Mouse (Mus musculus): Measurements from ENCODE around the gene Lrrc8e. TPM values are rescaled to one million over a fixed set of nuclear protein-coding genes. Genes with fewer than 3 reads are reported as not detected.

Gene Lrrc8e
- total and polyA plus RNA-seq, 3 experiments: 0.25 TPM; not detected in 2

DNA sequence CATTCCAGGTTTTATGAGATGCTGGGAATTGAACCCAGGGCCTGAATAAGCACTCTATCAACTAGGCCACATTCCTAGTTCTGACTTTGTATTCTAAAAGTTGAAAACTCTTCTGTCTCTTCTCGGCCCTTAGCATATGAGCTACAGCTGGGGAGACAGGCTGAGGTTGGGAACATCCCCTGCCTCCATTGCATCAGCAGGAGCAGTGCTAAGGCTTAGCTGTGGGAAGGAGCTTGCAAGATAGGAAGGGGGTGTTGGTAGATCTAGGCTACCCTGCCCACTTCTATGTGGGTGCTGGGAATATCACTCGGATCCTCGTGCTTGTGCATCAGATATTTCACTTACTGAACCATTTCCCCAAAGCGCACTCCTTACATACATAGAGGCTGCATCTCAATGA lies 1.3 kb downstream of the Lrrc8e start:
- H3K27me3 ChIP-seq (replicated peaks): peaks cover 18% of the 10 kb centered on the region

DNA sequence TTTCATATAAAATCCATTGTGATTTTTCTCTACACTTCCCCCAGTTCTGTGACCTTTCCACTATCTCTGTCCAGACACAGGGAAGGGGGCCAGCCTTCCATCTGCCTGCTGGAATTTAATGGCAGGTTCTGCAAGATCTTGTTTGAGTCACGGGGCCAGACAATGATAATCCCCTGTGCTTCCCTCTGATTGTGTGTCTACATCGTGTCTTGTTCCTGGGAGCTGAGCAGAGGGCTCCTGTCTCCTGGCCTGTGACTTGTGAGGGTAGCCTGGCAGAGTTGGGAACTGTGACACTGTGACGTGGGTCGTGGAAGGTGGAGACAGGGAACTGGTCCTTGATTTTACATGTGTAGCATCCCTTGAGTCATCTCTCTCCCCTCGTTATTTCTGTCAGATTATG lies 3.2 kb downstream of the Lrrc8e start:
- in situ Hi-C loops (cut with MboI; ENCODE audit: low pct_ligation_motif_present, low pct_unique_long_range_greater_than_20kb, low sequenced_read_pairs) (no loop called here), dilution Hi-C loops (cut with MboI; ENCODE audit: extremely low pct_ligation_motif_present, extremely low pct_unique_long_range_greater_than_20kb, low sequenced_read_pairs) (no loop called here)
- no peak overlapping the region for H3K4me3 ChIP-seq (replicated peaks in 1 of 3; ENCODE audit: low read depth in 2 of 3, low read length in 2 of 3, poor library complexity in 1 of 3)
- H3K36me3 ChIP-seq (replicated peaks in 1 of 2; ENCODE audit: control insufficient read depth in 1 of 2, insufficient read depth in 1 of 2, low read length in 1 of 2): no peaks in the 10 kb centered on the region
- no peaks in the 10 kb centered on the region for H3K9me3 ChIP-seq (replicated peaks; ENCODE audit: low read length)
- H3K79me2 ChIP-seq (replicated peaks; ENCODE audit: control insufficient read depth, extremely low read depth, insufficient read depth, poor library complexity, severe bottlenecking): no peaks in the 10 kb centered on the region
- peaks cover 19% of the 10 kb centered on the region for H3K27me3 ChIP-seq (replicated peaks)
- DNase-seq (ENCODE audit: extremely low read depth): no peak
- H3K27ac ChIP-seq (ENCODE audit: insufficient read depth, low read depth): no peak overlapping the region
- peaks cover 0 to 4% of the 10 kb centered on the region in 2 experiments; a peak in 1 of 4 replicates for H3K4me1 ChIP-seq (ENCODE audit: control insufficient read depth in 1 of 2, insufficient read depth in 2 of 2)
- no peak overlapping the region for H3K9ac ChIP-seq (ENCODE audit: insufficient read depth, low read depth)
- TF ChIP-seq MAX (IDR thresholded peaks at IDR 0.05; ENCODE audit: low read length) (no peak), MXI1 (IDR thresholded peaks at IDR 0.05; ENCODE audit: low read depth, low read length) (no peak), HCFC1 (IDR thresholded peaks at IDR 0.05; ENCODE audit: low read depth, low read length) (no peak), MAZ (IDR thresholded peaks at IDR 0.05; ENCODE audit: low read depth, low read length) (no peak), ETS1 (conservative IDR thresholded peaks at IDR 0.05; ENCODE audit: low read depth, low read length) (no peak), POLR2AphosphoS2 (IDR thresholded peaks at IDR 0.05; ENCODE audit: low read depth, low read length) (no peak), USF2 (conservative IDR thresholded peaks at IDR 0.05; ENCODE audit: low read depth, low read length) (no peak), MYC (IDR thresholded peaks at IDR 0.05; ENCODE audit: low read depth, low read length) (no peak), ZNF384 (IDR thresholded peaks at IDR 0.05; ENCODE audit: low read depth, low read length) (no peak), GABPA (IDR thresholded peaks at IDR 0.05; ENCODE audit: insufficient replicate concordance, low read depth, low read length) (no peak), IRF4 (IDR thresholded peaks at IDR 0.05; ENCODE audit: low read depth, low read length) (no peak), CTCF (conservative IDR thresholded peaks at IDR 0.05 in 1 of 2, IDR thresholded peaks at IDR 0.05 in 1 of 2; ENCODE audit: low read depth in 2 of 2, low read length in 2 of 2) (no peak), CHD2 (IDR thresholded peaks at IDR 0.05; ENCODE audit: low read length) (no peak), RAD21 (IDR thresholded peaks at IDR 0.05; ENCODE audit: low read depth, low read length) (no peak), NELFE (IDR thresholded peaks at IDR 0.05; ENCODE audit: low read depth, low read length) (no peak), BHLHE40 (IDR thresholded peaks at IDR 0.05; ENCODE audit: low read depth, low read length) (no peak), ZMIZ1 (IDR thresholded peaks at IDR 0.05; ENCODE audit: low read depth, low read length) (no peak)
- no peak overlapping the region for H3K4me2 ChIP-seq (ENCODE audit: insufficient read depth, low read depth, poor library complexity, severe bottlenecking)

More for the DNA sequence above, 1.3 kb downstream of the Lrrc8e start:
- DNase-seq (ENCODE audit: extremely low read depth): no peak
- H3K9ac ChIP-seq (ENCODE audit: insufficient read depth, low read depth): no peak overlapping the region
- H3K4me2 ChIP-seq (ENCODE audit: insufficient read depth, low read depth, poor library complexity, severe bottlenecking): no peak overlapping the region
- no peaks in the 10 kb centered on the region for H3K36me3 ChIP-seq (replicated peaks in 1 of 2; ENCODE audit: control insufficient read depth in 1 of 2, insufficient read depth in 1 of 2, low read length in 1 of 2)
- no peaks in the 10 kb centered on the region for H3K79me2 ChIP-seq (replicated peaks; ENCODE audit: control insufficient read depth, extremely low read depth, insufficient read depth, poor library complexity, severe bottlenecking)
- no peaks in the 10 kb centered on the region for H3K9me3 ChIP-seq (replicated peaks; ENCODE audit: low read length)
- dilution Hi-C loops (cut with MboI; ENCODE audit: extremely low pct_ligation_motif_present, extremely low pct_unique_long_range_greater_than_20kb, low sequenced_read_pairs): no loop called here
- in situ Hi-C loops (cut with MboI; ENCODE audit: low pct_ligation_motif_present, low pct_unique_long_range_greater_than_20kb, low sequenced_read_pairs): no loop called here
- no peak for TF ChIP-seq ZMIZ1 (IDR thresholded peaks at IDR 0.05; ENCODE audit: low read depth, low read length)
- no peak for TF ChIP-seq GABPA (IDR thresholded peaks at IDR 0.05; ENCODE audit: insufficient replicate concordance, low read depth, low read length)
- TF ChIP-seq HCFC1 (IDR thresholded peaks at IDR 0.05; ENCODE audit: low read depth, low read length): no peak
- TF ChIP-seq MAFK (IDR thresholded peaks at IDR 0.05; ENCODE audit: insufficient replicate concordance, low read length): no peak
- TF ChIP-seq BHLHE40 (IDR thresholded peaks at IDR 0.05; ENCODE audit: low read depth, low read length): no peak
- no peak for TF ChIP-seq MAZ (IDR thresholded peaks at IDR 0.05; ENCODE audit: low read depth, low read length)
- TF ChIP-seq KAT2A (IDR thresholded peaks at IDR 0.05; ENCODE audit: insufficient replicate concordance, low read length): no peak
- TF ChIP-seq USF1 (IDR thresholded peaks at IDR 0.05; ENCODE audit: low read depth, low read length): no peak
- no peak overlapping the region for H3K4me3 ChIP-seq (replicated peaks in 1 of 3; ENCODE audit: low read depth in 2 of 3, low read length in 2 of 3, poor library complexity in 1 of 3)
- no peak overlapping the region for H3K27ac ChIP-seq (ENCODE audit: insufficient read depth, low read depth)
- H3K4me1 ChIP-seq (ENCODE audit: control insufficient read depth in 1 of 2, insufficient read depth in 2 of 2): peaks cover 0 to 4% of the 10 kb centered on the region in 2 experiments; a peak in 1 of 4 replicates

Data from CH12.LX (cell line).